Mouse (Mus musculus) gastrocnemius, postnatal 25 days (tissue): ENCODE measurements at regions not wholly inside any gene's neighbourhood (a gene's known extent, or its start where the extent isn't known, plus 50 kb on each side); places are given as distances from the start of the nearest gene placed in this dataset.

ENCODE experiments used
- DNase-seq: peaks from one replicate; pipeline ENCODE4 v3.0.0; 2022

- DNase-seq: no peak
These were observed 599.2 kb downstream of the Pard3 start for GRCm38 (mm10) chr8:127662776-127663499.

GRCm38 (mm10) chr8:127666606-127667005 is 602.9 kb downstream of the Pard3 start:
- DNase-seq: peak; percentile 27

- DNase-seq: no peak
These were observed 605.3 kb downstream of the Pard3 start for GRCm38 (mm10) chr8:127668991-127669390.

GRCm38 (mm10) chr8:127674063-127674462 is 610.4 kb downstream of the Pard3 start:
- DNase-seq: no peak

- DNase-seq: no peak
These were observed 611.7 kb downstream of the Pard3 start for GRCm38 (mm10) chr8:127675377-127675776.

GRCm38 (mm10) chr8:127680205-127680604 is 616.5 kb downstream of the Pard3 start:
- no peak for DNase-seq

- DNase-seq: no peak
These were observed 620.5 kb downstream of the Pard3 start for GRCm38 (mm10) chr8:127684213-127684612.

GRCm38 (mm10) chr8:127690792-127691191 is 627.1 kb downstream of the Pard3 start:
- no peak for DNase-seq

- DNase-seq: peak; percentile 50
These were observed 634.7 kb downstream of the Pard3 start for GRCm38 (mm10) chr8:127698404-127698803.

- DNase-seq: no peak
These were observed 640.7 kb downstream of the Pard3 start for GRCm38 (mm10) chr8:127704406-127704805.

- DNase-seq: peak; percentile 25
These were observed 642.5 kb downstream of the Pard3 start for GRCm38 (mm10) chr8:127706051-127706835.

GRCm38 (mm10) chr8:127709439-127709838 is 645.7 kb downstream of the Pard3 start:
- DNase-seq: no peak

GRCm38 (mm10) chr8:127715097-127715496 is 643.3 kb upstream of the Nrp1 start:
- DNase-seq: no peak

GRCm38 (mm10) chr8:127717969-127718368 is 640.4 kb upstream of the Nrp1 start:
- DNase-seq: no peak

- DNase-seq: peak; percentile 51
These were observed 638.5 kb upstream of the Nrp1 start for GRCm38 (mm10) chr8:127719881-127720280.

GRCm38 (mm10) chr8:127720593-127721290 is 637.7 kb upstream of the Nrp1 start:
- DNase-seq: no peak

- DNase-seq: no peak
These were observed 636.8 kb upstream of the Nrp1 start for GRCm38 (mm10) chr8:127721624-127722023.

- no peak for DNase-seq
These were observed 624.3 kb upstream of the Nrp1 start for GRCm38 (mm10) chr8:127734059-127734458.

GRCm38 (mm10) chr8:127742236-127742635 is 616.2 kb upstream of the Nrp1 start:
- DNase-seq: no peak

- DNase-seq: no peak
These were observed 613.2 kb upstream of the Nrp1 start for GRCm38 (mm10) chr8:127745221-127745620.

- DNase-seq: no peak
These were observed 611.9 kb upstream of the Nrp1 start for GRCm38 (mm10) chr8:127746456-127746855.

- no peak for DNase-seq
These were observed 605.5 kb upstream of the Nrp1 start for GRCm38 (mm10) chr8:127752871-127753270.
